Mouse (Mus musculus): ENCODE measurements around the gene Slc24a3.

DNA sequence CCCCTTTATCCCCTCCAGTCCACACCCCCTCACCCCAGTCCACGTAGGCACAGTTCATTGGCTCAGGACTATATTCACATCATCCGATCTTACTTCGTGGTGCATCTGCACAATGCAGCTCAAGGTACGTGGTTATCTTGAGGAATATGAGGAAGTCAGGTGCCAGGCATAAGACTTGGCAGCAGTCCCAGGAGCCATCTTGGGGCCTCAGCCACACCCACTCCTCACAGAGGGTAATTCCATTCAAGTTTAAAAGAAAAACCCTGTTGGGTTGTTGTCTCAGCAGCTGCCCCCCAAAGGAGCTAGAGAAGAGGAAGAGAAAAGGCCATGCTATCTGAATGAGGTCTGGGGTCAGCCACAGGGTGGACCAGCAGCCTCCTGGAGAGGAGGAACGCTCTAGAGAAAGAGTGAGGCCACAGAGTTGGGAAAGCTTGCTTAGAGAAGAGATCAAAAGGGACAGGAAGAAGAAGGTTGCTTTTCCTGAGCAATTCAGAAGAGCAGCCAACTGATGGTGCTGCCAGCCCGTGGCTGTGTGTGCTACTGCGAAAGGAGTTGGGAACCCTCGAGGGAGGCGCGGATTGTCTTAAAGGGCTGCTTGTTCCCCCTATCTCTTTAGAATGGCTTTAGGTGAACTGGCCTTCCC lies 523.9 kb downstream of the Slc24a3 start:
- TF ChIP-seq GATA1 (IDR thresholded peaks at IDR 0.05; ENCODE audit: borderline replicate concordance, low read length) (no peak), FLI1 (IDR thresholded peaks at IDR 0.05; ENCODE audit: low read length) (no peak)
